Mouse (Mus musculus): ENCODE measurements around the gene Tnr.
"Not testable (repeated sequence)": the region's sequence is repeated elsewhere in the genome, so short reads cannot be mapped to it uniquely, and the experiment has no call there.

Gene Tnr

DNA sequence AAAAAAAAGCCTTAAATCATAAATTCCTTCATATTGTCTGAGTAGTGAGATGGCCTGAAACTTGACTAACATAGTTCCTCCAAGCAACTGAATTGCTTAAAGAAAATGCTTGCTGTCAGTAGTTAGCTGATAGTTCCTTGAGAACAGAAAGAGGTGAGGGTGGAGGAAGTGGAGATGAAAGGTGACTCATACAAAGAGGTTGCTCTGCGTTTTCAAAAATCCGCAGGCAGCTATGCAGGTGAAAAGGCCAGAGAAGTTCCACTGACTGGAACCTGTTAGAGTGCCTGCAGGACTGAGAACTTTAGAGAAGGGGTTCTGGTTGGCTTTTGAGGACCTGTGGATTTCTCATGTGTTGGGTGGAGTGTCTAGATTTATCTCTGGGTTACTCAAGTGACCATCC lies 414.9 kb downstream of the Tnr start:
- DNase-seq (ENCODE audit: low read depth, low spot score) = no peak

DNA sequence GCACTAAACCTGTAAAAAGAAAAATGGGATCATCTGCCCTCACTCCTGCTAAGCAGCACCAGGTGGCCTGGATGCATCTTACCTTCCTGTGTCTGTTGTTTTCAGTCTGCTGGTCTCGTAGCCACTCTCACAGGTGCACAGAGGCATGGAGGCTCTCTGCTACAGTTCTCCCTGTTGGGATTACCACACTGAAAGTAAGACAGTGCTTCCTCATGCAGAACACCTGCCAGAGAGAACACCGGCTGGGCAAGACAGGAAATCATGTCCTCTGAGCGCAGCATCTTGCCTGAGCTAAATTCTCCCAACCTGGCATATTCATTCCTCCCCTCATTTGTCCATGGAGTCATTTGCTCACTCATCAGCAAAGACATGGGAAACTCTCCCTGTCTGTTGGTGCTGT lies 415.8 kb downstream of the Tnr start:
- DNase-seq (ENCODE audit: low read depth, low spot score) = no peak

DNA sequence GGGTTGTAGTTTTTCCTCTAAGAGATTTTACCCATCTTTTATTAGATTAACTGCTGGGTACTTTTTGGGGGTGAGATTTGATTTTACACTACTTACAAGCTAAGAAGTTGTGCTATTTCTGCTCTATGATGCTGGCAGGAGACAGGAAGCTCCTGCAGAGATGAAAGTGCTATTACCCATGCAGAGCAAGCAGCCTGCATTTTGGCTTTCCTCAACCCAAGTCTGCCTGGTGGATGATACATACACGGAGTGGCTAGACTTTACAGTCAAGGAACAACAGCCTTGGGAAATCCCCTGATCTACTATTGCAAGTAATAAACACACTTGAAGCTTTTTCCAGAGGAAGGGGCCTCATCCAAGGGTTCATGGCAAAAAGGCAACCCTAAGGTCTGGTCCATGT lies 430.0 kb downstream of the Tnr start:
- no peak for DNase-seq (ENCODE audit: low read depth, low spot score)

DNA sequence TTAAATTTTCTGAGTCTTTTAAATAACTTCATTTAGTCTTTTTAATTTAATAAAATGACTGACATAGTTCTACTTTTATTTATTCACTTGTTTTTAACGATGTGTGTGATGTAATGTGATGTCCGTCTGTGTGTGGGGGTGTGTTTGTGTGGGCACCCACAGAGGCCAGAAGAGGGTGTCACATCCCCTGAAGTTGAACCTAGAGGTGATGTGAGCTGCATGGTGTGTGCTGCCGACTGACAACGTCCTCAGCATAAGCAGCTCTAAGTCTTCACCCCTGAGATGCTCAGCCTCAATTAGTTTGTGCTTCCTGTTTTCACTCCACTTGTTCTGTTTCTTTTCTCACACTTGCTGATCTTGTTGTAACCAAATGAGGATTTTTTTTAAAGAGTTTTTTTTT lies 439.8 kb downstream of the Tnr start:
- no peak for DNase-seq (ENCODE audit: low read depth, low spot score)

DNA sequence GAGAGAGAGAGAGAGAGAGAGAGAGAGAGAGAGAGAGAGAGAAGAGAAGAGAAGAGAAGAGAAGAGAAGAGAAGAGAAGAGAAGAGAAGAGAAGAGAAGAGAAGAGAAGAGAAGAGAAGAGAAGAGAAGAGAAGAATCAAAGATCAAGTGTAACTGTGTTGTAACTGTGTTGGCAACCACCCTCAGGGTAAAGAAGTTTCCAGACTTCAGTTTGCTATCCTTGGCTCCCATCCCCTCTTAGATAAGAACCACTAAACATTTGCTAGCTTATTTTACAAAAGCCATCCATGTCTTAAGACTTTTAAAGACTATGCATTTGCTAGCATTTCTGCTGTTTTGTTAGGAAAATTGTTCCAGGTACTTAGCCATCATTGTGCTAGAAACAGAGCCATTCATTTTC lies 442.7 kb downstream of the Tnr start:
- not testable (repeated sequence) for DNase-seq (ENCODE audit: low read depth, low spot score)

DNA sequence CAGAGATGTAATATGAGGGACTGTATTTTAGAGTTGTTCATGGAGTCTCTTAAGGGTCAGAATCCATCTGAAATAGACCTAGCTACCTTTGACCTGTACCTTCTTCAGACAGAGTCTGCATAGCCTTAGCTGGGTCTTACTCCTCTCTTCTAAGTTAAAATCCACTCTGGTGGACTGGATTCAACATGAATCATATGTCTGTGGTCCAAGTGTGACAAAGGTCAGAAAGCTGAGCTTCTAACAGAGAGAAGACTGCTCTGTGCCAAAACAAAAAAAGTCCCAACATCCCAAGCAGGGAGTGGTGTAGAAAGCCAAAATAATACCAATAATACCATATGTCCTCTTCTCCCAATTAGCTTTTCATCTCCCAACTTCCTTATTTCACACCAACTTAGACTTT lies 444.8 kb downstream of the Tnr start:
- DNase-seq (ENCODE audit: low read depth, low spot score) = peak; percentile 39

DNA sequence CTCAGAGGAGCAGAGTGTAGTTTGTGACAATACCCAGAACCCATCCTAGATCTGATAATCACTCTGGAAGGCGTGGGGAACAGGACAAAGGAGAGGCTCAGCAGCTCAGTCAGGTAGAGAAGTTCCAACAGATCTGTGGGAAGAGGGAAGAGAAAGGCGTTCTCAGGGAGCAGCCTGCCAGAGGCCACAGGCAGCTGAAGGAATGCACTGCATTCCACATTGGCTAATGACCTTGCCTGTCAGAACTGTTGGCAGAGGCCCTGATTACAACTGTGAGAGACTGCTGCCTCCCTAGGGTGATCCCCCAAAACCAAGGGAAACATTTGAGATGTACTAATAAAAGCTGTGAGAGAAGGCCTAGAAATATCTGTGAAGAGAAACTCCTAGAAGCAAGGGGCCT lies 454.2 kb downstream of the Tnr start:
- DNase-seq (ENCODE audit: low read depth, low spot score) = no peak

DNA sequence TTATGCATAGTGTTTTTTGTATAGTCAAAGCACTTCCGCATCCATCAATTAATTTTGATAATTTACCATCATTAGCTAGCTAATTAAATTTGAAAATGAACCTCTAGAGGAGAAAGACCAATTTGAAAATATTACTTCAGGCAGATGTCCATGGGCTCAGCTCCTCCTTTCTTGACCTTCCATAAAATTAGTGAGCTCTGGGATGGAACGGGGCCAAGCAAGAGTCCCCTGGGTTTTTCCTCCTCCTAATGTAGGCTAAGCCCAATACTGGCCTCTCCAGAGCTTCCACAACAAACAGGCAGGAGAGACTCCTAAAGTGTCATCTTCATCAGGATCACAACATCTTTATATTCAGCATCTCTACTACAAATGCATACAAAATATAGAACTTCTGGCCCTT lies 455.5 kb downstream of the Tnr start:
- peak; percentile 14 for DNase-seq (ENCODE audit: low read depth, low spot score)

DNA sequence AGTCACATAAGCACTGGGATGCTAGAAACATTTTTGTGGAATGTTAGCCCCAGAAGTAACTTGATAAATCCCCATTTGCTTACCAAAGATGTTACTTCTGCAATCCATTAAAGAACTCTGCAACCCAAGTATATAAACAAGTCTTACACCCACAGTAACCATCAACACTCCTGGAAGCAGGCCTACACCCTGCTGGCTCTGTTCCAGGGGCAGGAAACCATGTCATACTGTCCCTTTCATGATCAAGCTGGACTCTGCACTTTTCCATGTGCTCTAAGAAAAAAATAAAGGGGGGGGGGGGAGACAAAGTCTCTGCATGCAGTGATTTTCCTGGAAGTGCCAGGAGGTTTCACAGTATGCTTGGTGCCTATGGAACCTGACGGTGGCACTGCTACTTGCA lies 456.8 kb downstream of the Tnr start:
- DNase-seq (ENCODE audit: low read depth, low spot score) = no peak
